Mouse (Mus musculus): ENCODE measurements around the gene Trim28. TPM values are rescaled to one million over a fixed set of nuclear protein-coding genes. Genes with fewer than 3 reads are reported as not detected.

The Trim28 gene
- polyA plus RNA-seq, 1 experiment: 272 TPM

GRCm38 (mm10) chr7:12997230-12997629 is 1.7 kb upstream of the Trim28 start:
- no peak overlapping the region for H3K27ac ChIP-seq (ENCODE audit: insufficient read depth, low read length)
- WGBS: 80% methylated on average over 5 of the region's 5 CpGs

GRCm38 (mm10) chr7:12998053-12998452 is 861 bp upstream of the Trim28 start, which contains the start of gene Slc27a5:
Gene Slc27a5 (minus strand): TSS chr7:12998192.
- TF ChIP-seq POLR2A (IDR thresholded peaks at IDR 0.05; ENCODE audit: low read depth, low read length) (no peak), CTCF (IDR thresholded peaks at IDR 0.05; ENCODE audit: extremely low read depth, insufficient read depth, insufficient read length, insufficient replicate concordance) (no peak)
- Histone ChIP-seq H3K27ac (ENCODE audit: insufficient read depth, low read length) (no peak within 1 kb of the TSS), H3K4me1 (ENCODE audit: control insufficient read depth, insufficient read depth, insufficient read length) (no peaks in the 10 kb centered on the region), H3K27me3 (ENCODE audit: control insufficient read depth, insufficient read depth, low read length) (no peaks in the 10 kb centered on the region), H3K4me3 (ENCODE audit: extremely low read depth, insufficient read depth, insufficient read length) (no peak within 1 kb of the TSS), H3K36me3 (ENCODE audit: control insufficient read depth, insufficient read depth, low read length) (no peaks in the 10 kb centered on the region)
- DNase-seq (ENCODE audit: low read depth in 1 of 2, low spot score in 2 of 2): no peak
- 83% methylated on average over 5 of the region's 5 CpGs for WGBS

More at GRCm38 (mm10) chr7:12997230-12997629, 1.7 kb upstream of the Trim28 start:
- TF ChIP-seq CTCF (IDR thresholded peaks at IDR 0.05; ENCODE audit: extremely low read depth, insufficient read depth, insufficient read length, insufficient replicate concordance) (no peak), POLR2A (IDR thresholded peaks at IDR 0.05; ENCODE audit: low read depth, low read length) (no peak)
- DNase-seq (ENCODE audit: low read depth in 1 of 2, low spot score in 2 of 2): no peak
- no peak overlapping the region for H3K4me3 ChIP-seq (ENCODE audit: extremely low read depth, insufficient read depth, insufficient read length)
- no peaks in the 10 kb centered on the region for H3K27me3 ChIP-seq (ENCODE audit: control insufficient read depth, insufficient read depth, low read length)
- no peaks in the 10 kb centered on the region for H3K4me1 ChIP-seq (ENCODE audit: control insufficient read depth, insufficient read depth, insufficient read length)
- no peaks in the 10 kb centered on the region for H3K36me3 ChIP-seq (ENCODE audit: control insufficient read depth, insufficient read depth, low read length)

GRCm38 (mm10) chr7:13001584-13001983 is 2.7 kb downstream of the Trim28 start:
- Histone ChIP-seq H3K36me3 (ENCODE audit: control insufficient read depth, insufficient read depth, low read length) (peaks cover 5% of the 10 kb centered on the region), H3K4me3 (ENCODE audit: extremely low read depth, insufficient read depth, insufficient read length) (no peak overlapping the region), H3K4me1 (ENCODE audit: control insufficient read depth, insufficient read depth, insufficient read length) (no peaks in the 10 kb centered on the region), H3K27me3 (ENCODE audit: control insufficient read depth, insufficient read depth, low read length) (no peaks in the 10 kb centered on the region), H3K27ac (ENCODE audit: insufficient read depth, low read length) (no peak overlapping the region)
- TF ChIP-seq CTCF (IDR thresholded peaks at IDR 0.05; ENCODE audit: extremely low read depth, insufficient read depth, insufficient read length, insufficient replicate concordance) (no peak), POLR2A (IDR thresholded peaks at IDR 0.05; ENCODE audit: low read depth, low read length) (no peak)
- DNase-seq (ENCODE audit: low read depth in 1 of 2, low spot score in 2 of 2): no peak
- WGBS: 82% methylated on average over 1 of the region's 1 CpGs

DNA sequence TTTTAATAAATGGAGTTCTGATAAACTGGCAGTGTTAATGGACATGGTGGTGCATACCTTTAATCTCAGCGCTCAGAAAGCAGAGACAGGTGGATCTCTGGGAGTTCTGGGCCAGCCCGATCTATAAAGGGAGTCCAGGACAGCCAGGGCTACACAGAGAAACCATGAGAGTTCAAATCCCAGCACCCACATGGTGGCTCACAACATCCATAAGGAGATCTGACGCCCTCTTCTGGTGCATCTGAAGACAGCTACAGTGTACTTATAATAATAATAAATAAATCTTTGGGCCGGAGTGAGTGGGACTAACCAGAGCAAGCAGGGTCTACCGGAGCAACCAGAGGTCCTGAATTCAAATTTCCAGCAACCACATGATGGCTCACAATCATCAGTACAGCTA is 4.5 kb downstream of the Trim28 start:
- Histone ChIP-seq H3K4me3 (ENCODE audit: extremely low read depth, insufficient read depth, insufficient read length) (no peak overlapping the region), H3K27me3 (ENCODE audit: control insufficient read depth, insufficient read depth, low read length) (no peaks in the 10 kb centered on the region), H3K27ac (ENCODE audit: insufficient read depth, low read length) (no peak overlapping the region), H3K4me1 (ENCODE audit: control insufficient read depth, insufficient read depth, insufficient read length) (no peaks in the 10 kb centered on the region), H3K36me3 (ENCODE audit: control insufficient read depth, insufficient read depth, low read length) (peaks cover 14% of the 10 kb centered on the region)
- whole genome bisulfite sequencing: 89% methylated on average over 5 of the region's 5 CpGs
- TF ChIP-seq POLR2A (IDR thresholded peaks at IDR 0.05; ENCODE audit: low read depth, low read length) (no peak), CTCF (IDR thresholded peaks at IDR 0.05; ENCODE audit: extremely low read depth, insufficient read depth, insufficient read length, insufficient replicate concordance) (no peak)
- DNase-seq (ENCODE audit: low read depth in 1 of 2, low spot score in 2 of 2): no peak

DNA sequence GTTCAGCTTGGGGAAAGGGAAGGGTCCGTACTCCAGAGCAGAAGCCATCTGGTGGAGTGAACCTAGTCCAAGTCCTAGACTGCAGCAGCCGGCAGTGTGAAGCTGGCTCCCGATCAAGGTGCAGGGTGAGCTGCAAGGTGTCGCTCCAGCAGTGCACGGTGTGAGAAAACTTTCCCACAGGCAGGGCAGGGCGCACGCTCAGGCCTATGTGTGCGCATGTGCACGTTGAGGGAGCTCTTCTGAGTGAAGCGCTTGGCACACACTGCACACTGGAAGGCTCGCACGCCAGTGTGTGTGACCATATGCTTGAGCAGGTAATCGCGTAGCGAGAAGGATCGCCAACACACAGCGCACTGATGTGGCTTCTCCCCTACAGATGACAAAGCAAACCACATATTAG is 7.1 kb downstream of the Trim28 start:
- whole genome bisulfite sequencing: 96% methylated on average over 17 of the region's 17 CpGs
- Histone ChIP-seq H3K4me1 (ENCODE audit: control insufficient read depth, insufficient read depth, insufficient read length) (peaks cover 5% of the 10 kb centered on the region; the same call in 1 of the 2 replicates), H3K27ac (ENCODE audit: insufficient read depth, low read length) (no peak overlapping the region), H3K27me3 (ENCODE audit: control insufficient read depth, insufficient read depth, low read length) (no peaks in the 10 kb centered on the region), H3K36me3 (ENCODE audit: control insufficient read depth, insufficient read depth, low read length) (peaks cover 14% of the 10 kb centered on the region), H3K4me3 (ENCODE audit: extremely low read depth, insufficient read depth, insufficient read length) (no peak overlapping the region)
- no peak for TF ChIP-seq POLR2A (IDR thresholded peaks at IDR 0.05; ENCODE audit: low read depth, low read length)
- no peak for TF ChIP-seq CTCF (IDR thresholded peaks at IDR 0.05; ENCODE audit: extremely low read depth, insufficient read depth, insufficient read length, insufficient replicate concordance)
- no peak for DNase-seq (ENCODE audit: low read depth in 1 of 2, low spot score in 2 of 2)

- WGBS: 93% methylated on average over 10 of the region's 10 CpGs
- no peak overlapping the region for H3K27ac ChIP-seq (ENCODE audit: insufficient read depth, low read length)
- no peak for DNase-seq (ENCODE audit: low read depth in 1 of 2, low spot score in 2 of 2)
Observed at GRCm38 (mm10) chr7:13006531-13006930, 7.6 kb downstream of the Trim28 start.

GRCm38 (mm10) chr7:13007341-13008092 is 8.6 kb downstream of the Trim28 start:
- no peak overlapping the region for H3K27ac ChIP-seq (ENCODE audit: insufficient read depth, low read length)
- peaks cover 14% of the 10 kb centered on the region for H3K36me3 ChIP-seq (ENCODE audit: control insufficient read depth, insufficient read depth, low read length)
- TF ChIP-seq CTCF (IDR thresholded peaks at IDR 0.05; ENCODE audit: extremely low read depth, insufficient read depth, insufficient read length, insufficient replicate concordance) (no peak), POLR2A (IDR thresholded peaks at IDR 0.05; ENCODE audit: low read depth, low read length) (no peak)
- H3K4me3 ChIP-seq (ENCODE audit: extremely low read depth, insufficient read depth, insufficient read length): no peak overlapping the region
- H3K27me3 ChIP-seq (ENCODE audit: control insufficient read depth, insufficient read depth, low read length): no peaks in the 10 kb centered on the region
- H3K4me1 ChIP-seq (ENCODE audit: control insufficient read depth, insufficient read depth, insufficient read length): peaks cover 5% of the 10 kb centered on the region; the same call in 1 of the 2 replicates
- no peak for DNase-seq (ENCODE audit: low read depth in 1 of 2, low spot score in 2 of 2)
- WGBS: 95% methylated on average over 57 of the region's 57 CpGs

More at GRCm38 (mm10) chr7:13006531-13006930, 7.6 kb downstream of the Trim28 start:
- H3K4me3 ChIP-seq (ENCODE audit: extremely low read depth, insufficient read depth, insufficient read length): no peak overlapping the region
- peaks cover 14% of the 10 kb centered on the region for H3K36me3 ChIP-seq (ENCODE audit: control insufficient read depth, insufficient read depth, low read length)
- no peaks in the 10 kb centered on the region for H3K27me3 ChIP-seq (ENCODE audit: control insufficient read depth, insufficient read depth, low read length)
- TF ChIP-seq CTCF (IDR thresholded peaks at IDR 0.05; ENCODE audit: extremely low read depth, insufficient read depth, insufficient read length, insufficient replicate concordance) (no peak), POLR2A (IDR thresholded peaks at IDR 0.05; ENCODE audit: low read depth, low read length) (no peak)
- peaks cover 5% of the 10 kb centered on the region; the same call in 1 of the 2 replicates for H3K4me1 ChIP-seq (ENCODE audit: control insufficient read depth, insufficient read depth, insufficient read length)

Data from spleen, adult 2 months (tissue).